Mouse (Mus musculus) CD8-positive naive resting alpha-beta T cell, adult 2 months (primary cell): ENCODE results near the gene Reln.
A peak's percentile ranks its signal among the peaks of the same experiment; 100 is the strongest.

Source experiments
- DNase-seq, 2 experiments: peaks; one replicate each; pipeline ENCODE4 v3.0.0; 2022; ENCODE audit warnings: low read depth in 2 of 2, low spot score in 2 of 2

The Reln gene

DNA sequence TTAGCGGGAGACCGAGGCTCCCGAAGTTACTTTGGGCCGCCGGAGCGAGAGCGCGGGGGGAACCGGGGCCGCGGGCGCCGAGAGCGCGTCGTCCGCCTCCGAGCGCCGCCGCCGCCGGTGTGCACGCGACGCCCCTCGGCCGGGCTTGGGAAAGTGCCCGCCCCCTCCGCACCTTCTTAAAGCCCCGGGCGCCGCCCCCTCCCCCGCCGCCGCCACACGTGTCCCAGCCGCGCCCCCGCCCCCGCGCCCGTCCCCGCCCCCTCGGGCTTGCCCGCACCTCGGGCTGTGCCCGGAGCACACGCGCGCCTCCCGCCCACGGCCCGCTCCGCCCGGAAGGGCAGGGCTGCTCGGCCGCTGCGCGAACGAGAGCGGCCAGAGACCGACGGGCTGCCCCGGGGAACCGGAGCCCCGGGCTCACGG, at the start of gene Reln:
Gene Reln, minus strand, starts transcription at position 147 of the 420 bp plus-strand sequence.
- no peak for DNase-seq

- no peak for DNase-seq
Measured at GRCm38 (mm10) chr5:22388502-22388901, 44.0 kb upstream of the Reln start.

- DNase-seq: no peak
Measured at GRCm38 (mm10) chr5:22360510-22360909, 16.0 kb upstream of the Reln start.

- no peak for DNase-seq
Measured at GRCm38 (mm10) chr5:22348412-22348811, 3.9 kb upstream of the Reln start.

GRCm38 (mm10) chr5:22347732-22348131, 3.2 kb upstream of the Reln start:
- no peak for DNase-seq

DNA sequence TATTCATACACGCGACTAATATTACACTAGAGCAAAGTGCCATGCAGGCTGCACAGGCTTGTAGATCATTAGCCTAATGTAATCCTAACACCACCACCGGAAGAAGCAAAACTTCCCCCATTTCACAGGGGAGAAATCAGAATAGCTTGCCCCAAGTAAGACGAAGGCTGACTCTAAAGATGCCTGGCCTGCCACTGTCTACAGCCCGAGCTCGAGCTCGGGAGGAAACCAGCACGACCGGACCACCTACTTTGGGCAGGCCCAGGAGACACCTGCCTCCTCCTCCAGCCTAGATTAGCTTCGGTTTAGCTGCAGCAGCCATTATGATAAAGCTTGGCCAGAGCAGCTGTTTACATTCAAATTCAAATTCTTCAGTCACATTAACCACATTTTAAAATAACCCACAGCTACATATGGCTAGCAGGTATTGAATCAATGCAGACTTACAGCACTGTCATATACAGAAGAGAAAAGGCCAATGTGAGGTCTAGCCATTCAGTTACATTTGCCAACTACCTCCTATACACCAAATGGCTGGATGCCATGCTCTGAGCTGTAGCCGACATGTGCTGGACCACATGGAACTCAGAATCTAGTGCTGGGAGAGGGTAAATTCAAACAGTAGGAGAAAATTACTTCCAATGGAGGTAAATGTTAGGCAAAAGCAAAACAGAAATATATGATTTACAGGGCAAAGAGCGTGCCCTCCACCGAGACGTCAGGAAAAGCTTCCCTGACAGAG, 1.6 kb upstream of the Reln start:
- DNase-seq: no peak

- DNase-seq: no peak
Measured at GRCm38 (mm10) chr5:22344976-22345651, 612 bp upstream of the Reln start.

DNA sequence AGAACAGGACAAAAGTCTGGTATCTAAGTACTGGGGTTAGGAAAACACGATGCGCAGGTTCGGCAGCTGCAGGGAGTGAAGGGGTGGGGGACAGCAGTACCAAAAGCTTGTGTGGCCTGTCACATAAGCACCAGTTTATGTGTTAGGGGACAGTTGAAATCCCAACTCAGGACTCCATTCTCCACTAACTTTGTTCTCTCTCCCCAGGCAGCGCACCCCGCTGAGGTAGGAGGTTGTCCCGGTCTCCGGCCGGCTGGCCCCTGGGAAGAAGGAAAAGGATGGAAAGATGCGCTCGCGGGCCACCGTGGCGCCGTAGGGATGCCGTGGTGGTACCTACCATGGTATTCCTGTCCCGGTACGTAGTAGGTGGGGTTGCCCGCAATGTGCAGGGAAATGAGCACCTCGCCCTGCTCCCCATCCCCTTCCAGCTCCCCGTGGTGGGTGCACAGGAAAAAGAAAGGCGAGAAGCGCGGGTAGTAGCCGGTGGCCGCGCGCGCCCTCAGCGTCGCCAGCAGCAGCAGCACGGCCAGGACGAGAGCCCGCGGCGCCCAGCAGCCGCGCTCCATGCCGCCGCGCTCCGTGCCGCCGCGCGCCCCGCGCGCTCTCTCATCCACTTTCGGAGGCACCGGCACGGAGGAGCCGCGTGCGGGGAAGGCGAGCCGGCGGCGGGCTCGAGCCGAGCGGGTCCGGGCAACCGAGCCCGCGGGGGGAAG, 503 bp downstream of the Reln start:
- DNase-seq: no peak

GRCm38 (mm10) chr5:22343536-22343842, 1.0 kb downstream of the Reln start:
- DNase-seq: no peak

DNA sequence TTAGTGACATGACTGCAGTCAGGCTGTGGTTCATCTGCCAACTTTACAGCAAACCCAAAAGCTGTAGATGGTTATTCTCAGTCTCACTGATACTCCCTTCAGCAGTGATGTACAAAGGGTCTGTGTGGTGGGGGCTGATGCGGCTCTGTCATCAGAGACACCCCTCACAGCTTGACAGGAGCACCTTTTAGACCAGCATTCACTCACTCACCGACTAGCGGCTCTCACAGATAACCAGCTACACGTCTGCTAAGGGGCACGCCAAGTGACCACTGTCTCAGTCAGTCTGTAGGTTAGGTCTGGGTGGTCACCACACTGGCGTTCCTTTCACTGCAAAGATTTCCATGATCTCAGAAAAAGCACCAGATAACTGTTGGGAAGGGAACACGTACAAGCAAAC, 2.0 kb downstream of the Reln start:
- no peak for DNase-seq

DNA sequence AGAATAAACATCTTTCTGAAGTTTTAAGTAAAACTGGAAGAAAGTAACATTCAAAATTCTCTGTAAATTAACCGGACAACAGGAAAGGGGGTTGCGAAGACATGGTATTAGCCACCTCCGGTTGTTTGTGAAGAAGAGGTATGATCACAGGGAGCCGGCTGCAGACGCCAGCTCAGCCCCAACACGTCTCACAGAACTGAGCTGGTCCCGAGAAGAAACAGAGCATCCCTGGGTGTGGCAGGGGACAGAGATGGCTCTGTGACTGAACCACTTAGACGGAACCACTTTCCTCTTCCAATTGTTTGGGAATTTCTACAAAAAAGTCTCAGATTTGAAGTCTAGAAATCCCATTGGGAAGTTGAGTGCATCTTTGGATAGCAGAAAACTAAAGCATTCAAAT, 3.5 kb downstream of the Reln start:
- no peak for DNase-seq

DNA sequence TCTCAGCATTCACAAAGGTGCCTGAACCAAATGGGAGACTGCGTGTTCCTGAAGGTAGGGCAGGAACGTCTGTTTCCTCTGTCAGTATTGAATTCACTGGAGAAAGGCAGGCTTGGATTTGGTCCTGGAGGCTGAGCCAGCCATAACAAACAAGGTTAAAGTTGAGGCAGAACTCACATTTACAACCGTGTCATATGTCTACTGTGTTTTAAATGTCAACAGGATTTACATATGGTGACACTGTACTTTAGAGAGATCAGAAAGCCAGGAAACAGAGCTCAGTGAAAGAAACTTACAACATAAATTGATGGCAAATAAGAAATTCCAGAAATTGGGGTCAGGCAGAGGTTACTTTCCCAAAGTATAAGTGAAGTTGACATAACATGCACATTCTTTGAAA, 9.1 kb downstream of the Reln start:
- no peak for DNase-seq

GRCm38 (mm10) chr5:22330802-22331201, 13.7 kb downstream of the Reln start:
- no peak for DNase-seq

DNA sequence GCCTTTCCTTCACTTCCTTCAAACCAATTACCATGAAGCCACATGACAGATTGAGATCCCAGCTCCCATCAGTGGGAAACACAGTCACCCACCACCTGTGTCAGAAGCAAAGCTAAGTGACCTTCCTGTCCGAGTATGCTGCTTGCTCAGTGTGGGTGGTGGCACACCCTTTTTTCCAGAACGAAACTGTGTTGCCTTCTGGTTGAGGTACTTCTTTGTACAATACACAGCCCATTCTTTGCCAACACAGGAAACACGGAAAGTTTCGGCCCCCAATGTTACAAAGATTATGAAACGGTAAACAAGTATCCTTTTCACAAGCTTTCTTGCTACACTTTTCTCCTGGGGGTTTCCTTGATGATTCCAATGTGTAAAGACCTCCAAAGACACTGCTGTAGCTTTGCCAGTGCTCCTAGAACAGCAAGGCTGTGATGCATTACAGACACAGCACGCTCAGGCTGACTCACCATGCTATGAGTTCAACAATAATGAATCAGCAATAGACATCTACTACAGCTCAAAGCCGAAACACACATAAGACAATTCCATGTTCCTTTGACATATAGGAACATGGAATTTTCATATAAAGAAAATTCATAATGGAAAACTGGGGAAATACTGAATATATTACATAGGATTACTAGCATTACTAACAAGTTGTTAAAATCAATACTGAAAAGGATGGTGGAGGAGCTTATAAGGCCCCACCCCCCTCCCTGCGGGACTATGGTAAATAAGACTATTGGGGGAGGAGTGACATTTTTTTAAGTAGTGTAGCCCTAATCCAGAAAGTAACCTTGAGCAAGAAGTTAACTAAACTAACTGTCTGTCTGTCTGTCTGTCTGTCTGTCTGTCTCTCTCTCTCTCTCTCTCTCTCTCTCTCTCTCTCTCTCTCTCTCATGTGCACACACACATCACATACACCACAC, 15.8 kb downstream of the Reln start:
- no peak for DNase-seq

- DNase-seq: peak in 1 of 2 experiments; percentile 2
Measured at GRCm38 (mm10) chr5:22327170-22327569, 17.3 kb downstream of the Reln start.

DNA sequence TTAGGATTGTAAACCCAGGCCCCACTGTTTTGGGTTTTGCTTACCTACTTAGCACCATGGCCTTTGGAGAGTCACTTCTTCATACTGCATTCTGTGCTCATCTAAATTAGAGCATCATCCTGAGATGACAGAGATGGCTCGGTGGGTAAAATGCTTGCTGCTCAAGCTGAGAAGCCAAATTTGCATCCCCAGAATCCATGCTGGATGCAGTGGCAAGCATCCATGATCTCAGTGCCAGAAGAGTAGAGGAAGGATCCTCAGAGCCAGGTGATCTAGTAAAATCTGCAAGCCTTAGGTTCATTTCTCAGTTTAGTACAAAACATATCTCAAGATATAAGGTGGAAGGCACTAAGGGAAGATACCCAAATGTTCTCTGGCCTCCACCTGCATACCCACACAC, 20.7 kb downstream of the Reln start:
- DNase-seq: no peak

GRCm38 (mm10) chr5:22317807-22318206, 26.7 kb downstream of the Reln start:
- DNase-seq: no peak

DNA sequence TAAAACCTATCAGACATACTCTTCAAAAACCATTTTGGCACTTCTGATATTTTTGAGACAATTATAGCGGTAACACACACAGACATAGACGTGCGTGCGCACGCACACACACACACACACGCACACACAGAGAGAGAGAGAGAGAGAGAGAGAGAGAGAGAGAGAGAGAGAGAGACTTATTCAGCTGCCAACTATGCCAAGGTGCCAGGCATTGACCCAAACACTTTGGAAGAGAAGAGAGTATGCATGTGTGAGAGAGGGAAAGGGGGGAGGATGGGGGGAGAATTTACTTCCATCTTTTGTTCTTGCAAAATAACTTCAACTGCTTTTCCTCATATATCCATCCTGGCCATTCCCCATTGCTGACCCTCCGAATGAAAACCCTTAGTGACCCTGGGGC, 28.0 kb downstream of the Reln start:
- DNase-seq: no peak

- DNase-seq: no peak
Measured at GRCm38 (mm10) chr5:22315990-22316389, 28.5 kb downstream of the Reln start.

DNA sequence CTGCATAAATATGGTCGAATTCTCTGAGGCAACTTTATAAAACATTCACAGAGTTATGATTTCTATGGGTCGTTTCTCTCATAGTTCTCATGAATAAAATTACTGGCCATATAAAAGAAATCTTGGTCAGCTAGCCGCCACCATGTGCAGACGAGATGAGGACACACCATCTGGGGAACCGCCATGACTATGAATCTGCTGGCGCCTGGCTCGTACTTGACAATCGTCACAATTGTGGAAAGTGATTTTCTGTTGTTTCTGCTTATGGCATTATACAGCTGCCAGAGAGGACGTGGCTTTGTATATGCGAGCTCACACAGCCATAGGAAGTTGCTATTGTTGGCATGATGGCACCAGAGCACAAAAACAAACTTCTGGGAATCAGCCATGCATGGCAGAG, 31.5 kb downstream of the Reln start:
- no peak for DNase-seq

GRCm38 (mm10) chr5:22311046-22311445, 33.5 kb downstream of the Reln start:
- DNase-seq: no peak
